Mouse (Mus musculus): ENCODE results near the gene Col2a1.

Col2a1 gene

GRCm38 (mm10) chr15:97963989-97964835 is 40.3 kb downstream of the Col2a1 start, which contains the start of gene Tmem106c:
Gene Tmem106c (plus strand): TSS chr15:97964200.
- in situ Hi-C loops (cut with MboI, MseI) = no loop called here

GRCm38 (mm10) chr15:97963329-97963988 is 41.0 kb downstream of the Col2a1 start:
- in situ Hi-C loops (cut with MboI, MseI) = no loop called here

- in situ Hi-C loops (cut with MboI, MseI) = no loop called here
These were observed 48.1 kb downstream of the Col2a1 start for GRCm38 (mm10) chr15:97956416-97956815.

- in situ Hi-C loops (cut with MboI, MseI) = no loop called here
These were observed 48.8 kb downstream of the Col2a1 start for GRCm38 (mm10) chr15:97955742-97956141.

- in situ Hi-C loops (cut with MboI, MseI) = no loop called here
These were observed 49.2 kb downstream of the Col2a1 start for GRCm38 (mm10) chr15:97955286-97955685.

GRCm38 (mm10) chr15:97954671-97955070 is 49.8 kb downstream of the Col2a1 start:
- in situ Hi-C loops (cut with MboI, MseI) = no loop called here

- in situ Hi-C loops (cut with MboI, MseI) = no loop called here
These were observed 51.7 kb downstream of the Col2a1 start for GRCm38 (mm10) chr15:97952889-97953189.

- in situ Hi-C loops (cut with MboI, MseI) = no loop called here
These were observed 52.2 kb downstream of the Col2a1 start for GRCm38 (mm10) chr15:97952137-97952888.

- in situ Hi-C loops (cut with MboI, MseI) = no loop called here
These were observed 54.3 kb downstream of the Col2a1 start for GRCm38 (mm10) chr15:97950240-97950639.

GRCm38 (mm10) chr15:97949706-97950105 is 54.8 kb downstream of the Col2a1 start:
- in situ Hi-C loops (cut with MboI, MseI) = loop anchor here (5.0 kb wide), 1 partner anchor 92 kb away; no protein-coding TSS in a partner anchor

GRCm38 (mm10) chr15:97948720-97949119 is 55.8 kb downstream of the Col2a1 start:
- in situ Hi-C loops (cut with MboI, MseI) = loop anchor here (5.0 kb wide), 1 partner anchor 91 kb away; no protein-coding TSS in a partner anchor

GRCm38 (mm10) chr15:97945656-97946315 is 58.7 kb downstream of the Col2a1 start:
- in situ Hi-C loops (cut with MboI, MseI) = loop anchor here (5.0 kb wide), 1 partner anchor 88 kb away; no protein-coding TSS in a partner anchor

GRCm38 (mm10) chr15:97944919-97945574 is 59.4 kb downstream of the Col2a1 start:
- in situ Hi-C loops (cut with MboI, MseI) = loop anchor here (5.0 kb wide), 1 partner anchor 88 kb away; no protein-coding TSS in a partner anchor

- in situ Hi-C loops (cut with MboI, MseI) = no loop called here
These were observed 61.1 kb downstream of the Col2a1 start for GRCm38 (mm10) chr15:97943356-97943755.

GRCm38 (mm10) chr15:97942538-97942937 is 62.0 kb downstream of the Col2a1 start:
- in situ Hi-C loops (cut with MboI, MseI) = no loop called here

GRCm38 (mm10) chr15:97941306-97941705 is 63.2 kb downstream of the Col2a1 start:
- in situ Hi-C loops (cut with MboI, MseI) = no loop called here

GRCm38 (mm10) chr15:97940088-97940487 is 64.4 kb downstream of the Col2a1 start:
- in situ Hi-C loops (cut with MboI, MseI) = no loop called here

GRCm38 (mm10) chr15:97938580-97938979 is 65.9 kb downstream of the Col2a1 start:
- in situ Hi-C loops (cut with MboI, MseI) = no loop called here

GRCm38 (mm10) chr15:97932441-97932840 is 72.1 kb downstream of the Col2a1 start:
- in situ Hi-C loops (cut with MboI, MseI) = no loop called here

GRCm38 (mm10) chr15:97929259-97929824 is 75.2 kb downstream of the Col2a1 start:
- in situ Hi-C loops (cut with MboI, MseI) = no loop called here

- in situ Hi-C loops (cut with MboI, MseI) = no loop called here
These were observed 76.7 kb downstream of the Col2a1 start for GRCm38 (mm10) chr15:97927821-97928220.
